Mouse (Mus musculus) layer of hippocampus, postnatal 25 days (tissue): ENCODE measurements around the gene Gss. TPM values are rescaled to one million over a fixed set of nuclear protein-coding genes. Genes with fewer than 3 reads are reported as not detected.
"Not testable (repeated sequence)": the region's sequence is repeated elsewhere in the genome, so short reads cannot be mapped to it uniquely, and the experiment has no call there.

Experiments
- DNase-seq, 2 experiments: peaks; one replicate each; pipeline ENCODE4 v3.0.0; 2022; ENCODE audit warnings: mixed read lengths in 2 of 2, low spot score in 1 of 2; ENCODE audit errors: extremely low spot score in 1 of 2
- total RNA-seq, 2 experiments: library from RNA; stranded (reverse); gene quantifications; 2 replicates each; pipeline ENCODE4 v1.2.3; 2021

The Gss gene
- total RNA-seq, 2 experiments from 2014 or later: 22.6 to 26.5 TPM

- no peak for DNase-seq
Measured at GRCm38 (mm10) chr2:155622606-155623005, 30.0 kb upstream of the Gss start.

DNA sequence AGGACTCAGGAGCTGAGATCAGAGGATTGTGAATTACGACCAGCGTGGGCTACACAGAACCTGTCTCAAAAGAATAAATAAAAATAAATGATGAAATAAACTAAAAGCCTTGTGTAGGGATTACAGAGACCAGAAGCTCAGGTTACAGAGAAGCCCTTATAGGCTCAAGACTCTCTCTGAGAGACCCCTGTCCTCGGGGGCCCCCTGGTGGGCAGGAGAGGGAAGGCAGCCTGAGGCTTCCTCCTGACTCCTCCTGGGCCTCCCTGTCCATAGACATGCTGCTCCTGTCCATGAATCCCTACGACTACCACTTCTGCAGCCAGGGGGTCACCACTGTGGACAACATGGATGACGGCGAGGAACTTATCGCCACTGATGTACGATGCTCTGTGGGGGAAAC, 27.2 kb upstream of the Gss start:
- peak; percentile 87 to 97 for DNase-seq

GRCm38 (mm10) chr2:155616971-155617370, 24.4 kb upstream of the Gss start:
- no peak for DNase-seq

- no peak for DNase-seq
Measured at GRCm38 (mm10) chr2:155613953-155614352, 21.3 kb upstream of the Gss start.

- no peak for DNase-seq
Measured at GRCm38 (mm10) chr2:155613326-155613755, 20.7 kb upstream of the Gss start.

DNA sequence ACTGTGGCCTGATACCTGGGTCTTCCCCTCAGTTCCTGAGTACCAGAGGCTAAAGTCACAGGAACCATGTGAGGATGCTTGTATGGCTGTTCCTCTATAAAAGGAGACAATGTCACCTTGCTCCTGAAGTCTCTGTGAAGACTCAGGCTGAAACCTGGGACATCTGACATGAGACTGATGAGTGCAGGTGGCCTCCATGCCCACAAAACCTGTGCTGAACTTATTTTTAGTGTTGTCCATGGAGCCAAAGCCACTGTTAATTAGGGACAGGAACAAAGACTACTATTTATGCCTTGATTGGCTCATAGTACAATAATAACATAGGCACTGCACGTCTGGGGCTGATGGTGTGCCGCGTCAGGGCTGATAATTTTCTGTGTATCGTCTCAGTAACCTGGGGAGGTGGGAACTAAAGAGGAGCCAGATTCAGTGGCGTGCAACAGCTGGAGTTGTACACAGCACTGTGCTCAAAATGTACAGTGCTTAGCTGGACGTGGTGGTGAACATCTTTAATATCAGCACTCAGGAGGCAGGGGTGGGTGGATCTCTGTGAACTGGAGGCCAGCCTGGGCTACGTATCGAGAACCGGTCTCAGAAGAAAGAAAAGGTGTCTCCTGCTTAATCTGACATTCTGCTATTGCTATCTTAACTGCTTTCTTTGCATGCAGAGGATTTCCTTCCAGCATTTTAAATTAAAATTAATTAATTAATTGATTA, 19.4 kb upstream of the Gss start:
- DNase-seq: no peak

DNA sequence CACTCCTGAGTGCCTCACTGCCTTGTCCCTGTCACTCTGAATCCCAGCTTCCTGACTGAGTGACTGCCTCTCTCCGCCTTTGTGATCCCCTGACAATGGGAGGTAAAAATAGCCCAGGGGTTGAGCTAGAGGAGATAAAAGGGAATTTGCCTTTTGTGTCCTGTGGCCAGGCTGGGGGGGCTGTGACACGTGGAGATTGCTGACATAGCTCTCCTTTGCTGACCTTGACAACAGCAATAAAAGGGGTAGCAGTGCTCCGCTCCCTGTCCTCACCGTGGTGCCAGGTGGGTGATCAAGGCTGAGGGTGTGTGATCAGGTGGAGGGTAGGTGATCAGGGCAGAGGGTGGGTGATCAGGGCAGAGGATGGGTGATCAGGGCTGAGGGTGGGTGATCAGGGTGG, 18.4 kb upstream of the Gss start, which contains the start of gene Myh7b:
Myh7b (plus strand) TSS at position 235 of the 400 bp plus-strand sequence.
- DNase-seq: no peak

GRCm38 (mm10) chr2:155606360-155606759, 13.8 kb upstream of the Gss start:
- peak; percentile 40 to 54 for DNase-seq

DNA sequence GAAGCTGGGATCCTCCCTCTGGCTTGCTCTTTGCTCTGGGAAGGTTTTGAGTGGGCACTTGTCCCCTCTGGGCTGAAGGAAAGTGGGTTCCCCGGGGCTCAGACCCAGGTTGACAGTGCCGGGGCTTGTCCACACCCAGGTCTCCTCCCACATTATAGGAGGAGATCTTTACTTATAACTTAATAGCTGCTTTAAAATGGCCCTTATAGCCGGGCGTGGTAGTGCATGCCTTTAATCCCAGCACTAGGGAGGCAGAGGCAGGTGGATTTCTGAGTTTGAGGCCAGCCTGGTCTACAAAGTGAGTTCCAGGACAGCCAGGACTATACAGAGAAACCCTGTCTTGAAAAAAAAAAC, 12.6 kb upstream of the Gss start:
- DNase-seq: not testable (repeated sequence)

DNA sequence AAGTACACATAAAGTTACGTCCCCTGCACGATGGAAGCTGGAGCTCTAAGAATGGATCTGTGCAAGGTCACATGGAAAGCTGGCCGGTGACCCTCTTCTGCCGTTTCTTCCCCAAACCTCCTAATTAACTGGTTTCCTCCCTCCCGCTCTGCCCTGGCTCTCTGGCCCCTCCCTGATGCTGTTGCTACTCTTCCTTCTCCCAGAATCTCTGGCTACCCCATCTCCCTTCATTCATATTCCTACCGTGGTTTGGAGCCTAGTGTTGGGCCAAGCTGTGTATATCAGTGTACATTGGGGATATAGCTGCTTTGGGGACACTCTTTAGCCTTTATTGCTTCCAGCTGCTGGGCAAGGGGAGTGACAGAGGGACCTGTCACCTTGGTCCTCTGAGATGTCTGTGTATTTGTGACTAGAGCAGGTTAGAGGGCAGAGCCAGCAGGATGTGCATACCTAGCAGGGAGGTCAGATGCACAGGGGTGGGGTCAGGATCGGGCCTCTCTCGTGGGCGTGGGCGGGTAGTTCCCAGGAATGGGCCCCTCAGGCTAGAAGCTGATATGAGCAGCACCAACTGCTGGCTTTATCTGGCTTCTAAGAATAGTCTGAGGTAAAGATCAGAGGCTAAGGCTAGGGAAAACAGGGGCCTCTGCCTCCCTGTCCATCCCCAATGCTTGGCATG, 12.1 kb upstream of the Gss start:
- DNase-seq: no peak

DNA sequence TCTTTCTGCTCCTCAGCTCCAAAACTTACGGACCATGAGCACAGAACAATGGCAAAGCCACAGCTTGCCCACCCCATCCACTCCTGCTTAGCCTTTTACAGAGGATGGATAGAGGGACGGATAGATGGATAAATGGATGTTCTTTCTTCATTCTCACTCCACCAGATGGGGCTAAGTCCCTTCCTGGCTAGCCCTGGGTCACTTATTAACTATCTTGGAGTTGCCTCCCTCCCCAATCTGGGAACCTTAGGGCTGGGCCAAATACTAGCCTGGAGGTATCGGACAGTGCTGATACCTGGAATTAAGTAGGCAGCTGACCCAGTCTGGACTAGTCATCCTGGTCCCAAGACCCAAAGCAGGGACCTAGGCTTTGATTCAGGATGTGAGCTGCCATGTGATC, 11.1 kb upstream of the Gss start:
- no peak for DNase-seq

GRCm38 (mm10) chr2:155595516-155595915, 2.9 kb upstream of the Gss start:
- no peak for DNase-seq

- no peak for DNase-seq
Measured at GRCm38 (mm10) chr2:155592854-155593283, 259 bp upstream of the Gss start.

DNA sequence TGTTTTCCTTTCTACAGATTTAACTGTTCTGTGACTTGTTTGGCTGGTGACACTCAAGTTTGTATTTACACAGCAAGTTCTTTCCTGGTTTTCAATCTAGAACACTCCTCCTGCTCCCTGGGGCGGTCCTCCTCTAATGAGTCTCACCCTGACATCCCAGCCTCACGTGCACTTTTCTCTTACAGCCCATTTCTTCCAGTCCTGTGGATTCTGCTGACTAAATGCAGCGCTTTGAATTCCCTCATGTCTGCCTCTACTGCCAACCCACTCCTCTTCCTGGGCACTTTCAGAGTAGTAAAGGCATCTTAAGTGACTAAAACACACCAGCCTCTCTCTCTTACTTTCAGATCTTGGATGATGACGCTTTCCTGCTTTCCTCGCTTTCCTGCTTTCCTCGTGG, 934 bp downstream of the Gss start:
- no peak for DNase-seq

DNA sequence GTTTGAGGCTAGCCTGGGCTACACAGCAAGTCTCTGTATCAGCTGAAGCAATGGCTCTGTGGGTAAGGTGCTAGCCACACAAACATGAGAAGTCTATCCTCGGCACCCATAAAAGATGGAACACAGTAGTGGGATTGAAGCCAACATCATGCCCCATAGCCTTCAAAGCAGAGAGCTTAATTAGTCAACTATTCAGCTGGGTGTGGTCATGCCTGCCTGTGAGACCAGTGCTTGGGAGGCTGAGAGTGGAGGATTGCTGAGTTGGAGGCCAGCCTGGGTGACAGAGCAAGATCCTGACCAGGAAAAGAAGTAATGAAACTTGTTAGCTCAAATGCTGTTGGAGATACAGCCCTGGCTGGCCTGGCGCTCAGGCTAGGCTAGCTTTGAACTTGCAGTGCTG, 1.7 kb downstream of the Gss start:
- DNase-seq: no peak

- DNase-seq: no peak
Measured at GRCm38 (mm10) chr2:155589521-155589920, 3.1 kb downstream of the Gss start.

- DNase-seq: no peak
Measured at GRCm38 (mm10) chr2:155588136-155588535, 4.5 kb downstream of the Gss start.

DNA sequence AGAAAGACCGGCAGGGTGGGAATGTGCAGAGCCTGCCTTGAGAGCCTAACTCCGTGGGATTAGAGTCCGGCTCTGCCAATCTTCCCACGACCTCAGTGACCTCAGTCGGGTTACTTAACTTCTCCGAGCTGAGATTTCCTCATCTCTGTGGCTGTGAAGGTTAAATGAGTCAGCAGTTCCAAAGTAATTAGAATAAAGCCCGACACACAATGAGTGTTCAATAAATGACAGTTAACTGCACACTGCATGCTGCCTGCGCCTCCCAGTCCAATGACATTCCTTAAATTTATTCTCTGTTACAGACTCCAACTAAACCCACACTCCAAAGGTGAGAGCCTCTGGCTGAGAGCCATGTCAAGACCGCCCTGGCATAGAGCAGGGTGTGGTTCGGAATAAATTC, 7.1 kb downstream of the Gss start:
- DNase-seq: no peak

DNA sequence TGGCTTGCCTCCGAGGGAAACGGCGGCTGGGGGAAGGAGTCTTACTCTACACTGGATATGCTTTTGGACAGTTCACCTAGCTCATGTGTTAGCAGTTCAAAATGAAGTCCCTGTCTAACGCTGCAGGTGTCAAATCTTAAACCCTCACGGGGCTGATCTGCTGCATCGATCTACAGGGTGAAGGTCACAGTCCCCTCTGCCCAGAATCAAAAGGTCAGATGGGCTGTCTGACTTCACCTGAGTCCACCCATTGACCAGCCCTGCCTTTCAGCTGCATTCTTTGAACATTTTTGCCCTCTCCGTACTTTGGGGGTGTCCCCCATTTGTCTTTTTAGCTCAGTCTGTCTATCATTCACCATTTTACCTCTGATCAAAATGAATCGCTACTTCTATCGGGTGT, 7.5 kb downstream of the Gss start:
- DNase-seq: no peak

DNA sequence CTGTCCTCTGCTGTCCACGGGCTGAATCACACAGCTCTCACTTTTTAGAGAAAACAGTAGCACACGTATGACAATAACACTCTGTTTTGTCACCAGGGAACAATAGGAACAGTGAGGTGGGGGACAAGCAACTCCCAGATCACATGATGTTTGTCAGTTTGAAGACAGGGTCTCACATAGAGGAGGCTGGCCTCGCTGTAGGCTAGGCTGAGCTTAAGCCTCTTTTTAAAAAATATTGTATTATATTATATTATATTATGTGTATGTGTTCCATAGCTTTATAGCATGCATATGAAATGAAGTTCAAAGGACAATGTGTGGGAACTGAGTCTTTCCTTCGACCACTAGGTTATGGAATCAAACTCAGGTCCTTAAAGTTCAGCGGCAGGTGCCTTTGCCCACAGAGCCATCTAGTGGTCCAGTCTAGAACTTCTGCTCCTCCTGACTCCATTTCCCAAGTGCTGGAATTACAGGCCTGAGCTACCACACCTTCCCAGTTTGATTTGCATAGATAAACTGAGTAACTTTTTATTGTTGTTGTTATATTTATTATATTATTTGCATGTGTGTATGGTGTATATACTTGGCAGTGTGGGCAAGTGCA, 8.6 kb downstream of the Gss start:
- DNase-seq: peak; percentile 27 to 64

DNA sequence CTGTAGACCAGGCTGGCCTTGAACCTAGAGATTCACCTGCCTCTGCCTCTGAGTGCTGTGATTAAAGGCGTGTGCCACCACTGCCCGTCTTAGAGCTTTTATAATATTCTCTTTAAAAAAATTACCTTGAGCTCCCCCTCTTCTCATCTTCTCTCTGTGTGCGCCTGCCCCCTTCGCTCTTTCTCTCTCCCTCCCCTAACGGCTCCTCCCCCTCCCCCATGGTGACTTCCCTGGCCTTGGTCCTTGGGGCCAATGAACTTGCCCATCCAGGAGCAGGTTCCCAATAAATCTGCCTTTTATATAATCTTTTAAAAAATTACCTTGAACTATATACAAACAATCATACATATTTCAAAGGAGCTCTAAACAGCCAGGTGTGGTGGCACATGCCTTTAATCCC, 9.6 kb downstream of the Gss start:
- no peak for DNase-seq
